Mouse (Mus musculus): ENCODE data around the gene Selenoo. TPM values are rescaled to one million over a fixed set of nuclear protein-coding genes. Genes with fewer than 3 reads are reported as not detected.

Gene Selenoo
- polyA plus RNA-seq, 1 experiment from 2014 or later, result 23.0 TPM

- Histone ChIP-seq H3K27ac (ENCODE audit: low read depth, low read length) (no peak overlapping the region), H3K4me2 (ENCODE audit: low read depth) (no peak overlapping the region), H3K4me3 (ENCODE audit: low read depth, low read length) (no peak overlapping the region), H3K4me1 (ENCODE audit: control insufficient read depth, insufficient read depth, low read length) (no peaks in the 10 kb centered on the region), H3K27me3 (ENCODE audit: control insufficient read depth, insufficient read depth, low read length) (no peaks in the 10 kb centered on the region), H3K9me3 (ENCODE audit: control insufficient read depth, low read length) (no peaks in the 10 kb centered on the region), H3K36me3 (ENCODE audit: control insufficient read depth, insufficient read depth, low read length) (peaks cover 32% of the 10 kb centered on the region), H3K9ac (ENCODE audit: low read length) (no peak overlapping the region)
- WGBS, result 91% methylated on average over 13 of the region's 13 CpGs
- DNase-seq (ENCODE audit: low spot score), result no peak
- no peak for ATAC-seq (ENCODE audit: insufficient read depth, low FRiP score, low TSS enrichment)
These were observed 17.2 kb downstream of the Selenoo start for GRCm38 (mm10) chr15:89106073-89106472.

GRCm38 (mm10) chr15:89106976-89107375, 18.1 kb downstream of the Selenoo start:
- ATAC-seq (ENCODE audit: insufficient read depth, low FRiP score, low TSS enrichment) (no peak), DNase-seq (ENCODE audit: low spot score) (no peak)
- Histone ChIP-seq H3K4me1 (ENCODE audit: control insufficient read depth, insufficient read depth, low read length) (no peaks in the 10 kb centered on the region), H3K27me3 (ENCODE audit: control insufficient read depth, insufficient read depth, low read length) (no peaks in the 10 kb centered on the region), H3K4me3 (ENCODE audit: low read depth, low read length) (no peak overlapping the region), H3K9ac (ENCODE audit: low read length) (no peak overlapping the region), H3K36me3 (ENCODE audit: control insufficient read depth, insufficient read depth, low read length) (peaks cover 25% of the 10 kb centered on the region), H3K4me2 (ENCODE audit: low read depth) (no peak overlapping the region), H3K9me3 (ENCODE audit: control insufficient read depth, low read length) (no peaks in the 10 kb centered on the region), H3K27ac (ENCODE audit: low read depth, low read length) (no peak overlapping the region)
- WGBS, result 93% methylated on average over 1 of the region's 1 CpGs

GRCm38 (mm10) chr15:89110147-89110546, 21.3 kb downstream of the Selenoo start:
- no peak overlapping the region for H3K4me2 ChIP-seq (ENCODE audit: low read depth)
- H3K4me1 ChIP-seq (ENCODE audit: control insufficient read depth, insufficient read depth, low read length), result no peaks in the 10 kb centered on the region
- no peak overlapping the region for H3K9ac ChIP-seq (ENCODE audit: low read length)
- H3K36me3 ChIP-seq (ENCODE audit: control insufficient read depth, insufficient read depth, low read length), result peaks cover 16% of the 10 kb centered on the region
- no peak overlapping the region for H3K4me3 ChIP-seq (ENCODE audit: low read depth, low read length)
- ATAC-seq (ENCODE audit: insufficient read depth, low FRiP score, low TSS enrichment) (no peak), DNase-seq (ENCODE audit: low spot score) (no peak)
- 88% methylated on average over 9 of the region's 9 CpGs for WGBS
- no peaks in the 10 kb centered on the region for H3K9me3 ChIP-seq (ENCODE audit: control insufficient read depth, low read length)
- H3K27me3 ChIP-seq (ENCODE audit: control insufficient read depth, insufficient read depth, low read length), result no peaks in the 10 kb centered on the region
- no peak overlapping the region for H3K27ac ChIP-seq (ENCODE audit: low read depth, low read length)

- Histone ChIP-seq H3K4me3 (ENCODE audit: low read depth, low read length) (no peak overlapping the region), H3K9me3 (ENCODE audit: control insufficient read depth, low read length) (no peaks in the 10 kb centered on the region), H3K4me1 (ENCODE audit: control insufficient read depth, insufficient read depth, low read length) (peaks cover 22% of the 10 kb centered on the region), H3K4me2 (ENCODE audit: low read depth) (no peak overlapping the region), H3K9ac (ENCODE audit: low read length) (no peak overlapping the region), H3K27ac (ENCODE audit: low read depth, low read length) (no peak overlapping the region), H3K27me3 (ENCODE audit: control insufficient read depth, insufficient read depth, low read length) (no peaks in the 10 kb centered on the region), H3K36me3 (ENCODE audit: control insufficient read depth, insufficient read depth, low read length) (no peaks in the 10 kb centered on the region; the same call in 1 of the 2 replicates)
- no peak for DNase-seq (ENCODE audit: low spot score)
- no peak for ATAC-seq (ENCODE audit: insufficient read depth, low FRiP score, low TSS enrichment)
These were observed 29.1 kb downstream of the Selenoo start for GRCm38 (mm10) chr15:89118007-89118406.

- H3K27me3 ChIP-seq (ENCODE audit: control insufficient read depth, insufficient read depth, low read length), result no peaks in the 10 kb centered on the region
- H3K9ac ChIP-seq (ENCODE audit: low read length), result peak within 1 kb of the TSS; percentile 75
- peak; percentile 97 for DNase-seq (ENCODE audit: low spot score)
- no peaks in the 10 kb centered on the region for H3K36me3 ChIP-seq (ENCODE audit: control insufficient read depth, insufficient read depth, low read length)
- H3K27ac ChIP-seq (ENCODE audit: low read depth, low read length), result peak within 1 kb of the TSS; percentile 28
- peak within 1 kb of the TSS; percentile 97 for H3K4me2 ChIP-seq (ENCODE audit: low read depth)
- H3K4me3 ChIP-seq (ENCODE audit: low read depth, low read length), result peak within 1 kb of the TSS; percentile 86
- ATAC-seq (ENCODE audit: insufficient read depth, low FRiP score, low TSS enrichment), result peak; percentile 84
- no peaks in the 10 kb centered on the region for H3K9me3 ChIP-seq (ENCODE audit: control insufficient read depth, low read length)
- peaks cover 33% of the 10 kb centered on the region for H3K4me1 ChIP-seq (ENCODE audit: control insufficient read depth, insufficient read depth, low read length)
- under 1% methylated on average over 46 of the region's 47 CpGs for WGBS
These were observed 33.9 kb downstream of the Selenoo start, which contains the start of gene Tubgcp6 for GRCm38 (mm10) chr15:89122649-89123366. Tubgcp6 (minus strand) TSS chr15:89123112.

GRCm38 (mm10) chr15:89123595-89123994, 34.7 kb downstream of the Selenoo start:
- Histone ChIP-seq H3K4me1 (ENCODE audit: control insufficient read depth, insufficient read depth, low read length) (peaks cover 35% of the 10 kb centered on the region), H3K4me2 (ENCODE audit: low read depth) (peak overlapping the region; percentile 97), H3K27me3 (ENCODE audit: control insufficient read depth, insufficient read depth, low read length) (no peaks in the 10 kb centered on the region), H3K4me3 (ENCODE audit: low read depth, low read length) (peak overlapping the region; percentile 86), H3K27ac (ENCODE audit: low read depth, low read length) (peak overlapping the region; percentile 28), H3K36me3 (ENCODE audit: control insufficient read depth, insufficient read depth, low read length) (no peaks in the 10 kb centered on the region), H3K9me3 (ENCODE audit: control insufficient read depth, low read length) (no peaks in the 10 kb centered on the region), H3K9ac (ENCODE audit: low read length) (peak overlapping the region; percentile 75)
- DNase-seq (ENCODE audit: low spot score) (peak; percentile 57), ATAC-seq (ENCODE audit: insufficient read depth, low FRiP score, low TSS enrichment) (0 out of 2 replicates have a peak, but pooled peaks have one; percentile 2)
- 28% methylated on average over 11 of the region's 11 CpGs for WGBS

GRCm38 (mm10) chr15:89124312-89124711, 35.4 kb downstream of the Selenoo start:
- ATAC-seq (ENCODE audit: insufficient read depth, low FRiP score, low TSS enrichment), result no peak
- Histone ChIP-seq H3K9ac (ENCODE audit: low read length) (no peak overlapping the region), H3K4me1 (ENCODE audit: control insufficient read depth, insufficient read depth, low read length) (peaks cover 35% of the 10 kb centered on the region), H3K27ac (ENCODE audit: low read depth, low read length) (no peak overlapping the region), H3K4me2 (ENCODE audit: low read depth) (no peak overlapping the region), H3K27me3 (ENCODE audit: control insufficient read depth, insufficient read depth, low read length) (no peaks in the 10 kb centered on the region), H3K36me3 (ENCODE audit: control insufficient read depth, insufficient read depth, low read length) (no peaks in the 10 kb centered on the region), H3K9me3 (ENCODE audit: control insufficient read depth, low read length) (no peaks in the 10 kb centered on the region), H3K4me3 (ENCODE audit: low read depth, low read length) (no peak overlapping the region)
- WGBS, result 95% methylated on average over 3 of the region's 3 CpGs
- no peak for DNase-seq (ENCODE audit: low spot score)

GRCm38 (mm10) chr15:89125351-89125750, 36.5 kb downstream of the Selenoo start:
- peaks cover 31% of the 10 kb centered on the region for H3K4me1 ChIP-seq (ENCODE audit: control insufficient read depth, insufficient read depth, low read length)
- H3K36me3 ChIP-seq (ENCODE audit: control insufficient read depth, insufficient read depth, low read length), result no peaks in the 10 kb centered on the region
- no peak overlapping the region for H3K4me3 ChIP-seq (ENCODE audit: low read depth, low read length)
- ATAC-seq (ENCODE audit: insufficient read depth, low FRiP score, low TSS enrichment) (no peak), DNase-seq (ENCODE audit: low spot score) (no peak)
- H3K27me3 ChIP-seq (ENCODE audit: control insufficient read depth, insufficient read depth, low read length), result no peaks in the 10 kb centered on the region
- H3K9me3 ChIP-seq (ENCODE audit: control insufficient read depth, low read length), result no peaks in the 10 kb centered on the region
- H3K9ac ChIP-seq (ENCODE audit: low read length), result no peak overlapping the region
- no peak overlapping the region for H3K4me2 ChIP-seq (ENCODE audit: low read depth)
- H3K27ac ChIP-seq (ENCODE audit: low read depth, low read length), result no peak overlapping the region
- 90% methylated on average over 9 of the region's 9 CpGs for WGBS

GRCm38 (mm10) chr15:89126622-89127021, 37.7 kb downstream of the Selenoo start:
- whole genome bisulfite sequencing, result 89% methylated on average over 8 of the region's 8 CpGs
- ATAC-seq (ENCODE audit: insufficient read depth, low FRiP score, low TSS enrichment), result no peak
- Histone ChIP-seq H3K4me1 (ENCODE audit: control insufficient read depth, insufficient read depth, low read length) (peaks cover 21% of the 10 kb centered on the region), H3K4me2 (ENCODE audit: low read depth) (no peak overlapping the region), H3K4me3 (ENCODE audit: low read depth, low read length) (no peak overlapping the region), H3K27ac (ENCODE audit: low read depth, low read length) (no peak overlapping the region), H3K36me3 (ENCODE audit: control insufficient read depth, insufficient read depth, low read length) (no peaks in the 10 kb centered on the region; the same call in 1 of the 2 replicates), H3K9ac (ENCODE audit: low read length) (no peak overlapping the region), H3K9me3 (ENCODE audit: control insufficient read depth, low read length) (no peaks in the 10 kb centered on the region), H3K27me3 (ENCODE audit: control insufficient read depth, insufficient read depth, low read length) (no peaks in the 10 kb centered on the region)
- DNase-seq (ENCODE audit: low spot score), result no peak
